Mouse (Mus musculus) embryonic stem cell, embryonic (primary cell): ENCODE measurements around the gene Cbfa2t3.

Experiments used
- CTCF ChIA-PET, 4 experiments: fragments of 300-600 bp in 2 of 4; fragments of 350-600 bp in 2 of 4; sonication (Branson Sonifier 250); formaldehyde crosslinking; loops; one replicate each; lab custom pipeline; 2022; ENCODE audit warnings: inconsistent platforms in 2 of 4; lab: Charles Lee
- POLR2A ChIA-PET, 4 experiments: fragments of 300-600 bp in 2 of 4; fragments of 350-600 bp in 2 of 4; sonication (Branson Sonifier 250); formaldehyde crosslinking; loops; one replicate each; lab custom pipeline; 2022; ENCODE audit warnings: antibody characterized with exemption in 4 of 4, inconsistent platforms in 1 of 4; lab: Charles Lee

The Cbfa2t3 gene

GRCm38 (mm10) chr8:122622727-122623126 is 76.2 kb downstream of the Cbfa2t3 start, which contains the start of gene Pabpn1l:
Gene Pabpn1l (minus strand): TSS chr8:122622739.
- ChIA-PET CTCF (interaction anchor here (0.6 to 1.5 kb wide), 6 partner anchors 11 to 190 kb away, joined by 3 to 7 read pairs (median 4); partner anchors contain the start of genes Galns (in 1 of the 4) and Trappc2l (in 1 of the 4)), POLR2A (interaction anchor here in 2 of 4 experiments (1.2 to 2.2 kb wide), 4 partner anchors 8 to 48 kb away, joined by 3 to 6 read pairs (median 5); partner anchors contain the start of genes Galns (in 1 of the 2) and Trappc2l (in 1 of the 2))

- ChIA-PET CTCF (interaction anchor here in 1 of 4 experiments (1.0 kb wide), 1 partner anchor 40 kb away, joined by 3 read pairs; no protein-coding TSS in a partner anchor), POLR2A (interaction anchor here in 1 of 4 experiments (1.8 kb wide), 1 partner anchor 9 kb away, joined by 5 read pairs; the partner anchor contains the start of genes Galns and Trappc2l)
Measured at GRCm38 (mm10) chr8:122620446-122620845, 78.5 kb downstream of the Cbfa2t3 start.

- ChIA-PET CTCF (interaction anchor here (0.6 to 1.8 kb wide), 22 partner anchors 8 to 575 kb away, joined by 3 to 12 read pairs (median 4); no protein-coding TSS in a partner anchor), POLR2A (interaction anchor here in 3 of 4 experiments (0.6 to 1.1 kb wide), 5 partner anchors 51 to 144 kb away, joined by 3 to 4 read pairs (median 4); partner anchors contain the start of gene Cdt1 (in 1 of the 3))
Measured at GRCm38 (mm10) chr8:122618660-122619378, 80.1 kb downstream of the Cbfa2t3 start.

DNA sequence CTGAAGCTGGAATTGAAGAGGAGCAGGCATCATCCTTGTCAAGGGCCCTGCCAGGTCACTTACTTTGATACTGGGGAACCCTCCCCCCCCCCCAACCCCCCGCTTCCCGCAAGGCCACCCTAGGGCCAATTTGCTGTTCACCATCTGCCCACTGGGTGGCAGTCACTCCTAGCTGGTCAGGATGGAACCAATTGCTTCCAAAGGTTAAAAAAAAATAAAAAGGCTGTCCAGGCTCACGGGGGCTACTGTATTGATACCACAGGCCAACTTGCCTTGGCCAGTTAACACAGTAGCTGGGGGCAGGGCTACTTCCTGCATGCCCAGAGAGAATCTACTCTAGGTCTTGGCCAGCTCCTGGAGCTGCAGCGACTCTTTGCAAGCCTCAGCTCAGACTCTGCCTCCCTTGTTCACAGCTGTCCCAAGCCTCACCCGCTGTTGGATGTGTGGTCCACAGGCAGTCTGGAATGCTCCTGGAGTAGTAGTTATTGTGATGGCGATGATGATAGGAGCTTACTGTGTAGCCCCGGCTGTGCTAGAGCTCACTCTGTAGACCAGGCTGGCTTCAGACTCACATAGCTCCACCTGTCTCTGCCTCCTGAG is 80.9 kb downstream of the Cbfa2t3 start:
- ChIA-PET CTCF (interaction anchor here (0.5 to 1.8 kb wide), 39 partner anchors 8 to 909 kb away, joined by 3 to 12 read pairs (median 3); no protein-coding TSS in a partner anchor), POLR2A (interaction anchor here (0.6 to 1.5 kb wide), 10 partner anchors 10 to 403 kb away, joined by 3 to 5 read pairs (median 4); partner anchors contain the start of gene Cdt1 (in 2 of the 4))

GRCm38 (mm10) chr8:122616181-122616905 is 82.6 kb downstream of the Cbfa2t3 start:
- POLR2A ChIA-PET, result interaction anchor here in 1 of 4 experiments (0.6 to 1.5 kb wide), 6 partner anchors 8 to 489 kb away, joined by 3 to 4 read pairs (median 3); no protein-coding TSS in a partner anchor

DNA sequence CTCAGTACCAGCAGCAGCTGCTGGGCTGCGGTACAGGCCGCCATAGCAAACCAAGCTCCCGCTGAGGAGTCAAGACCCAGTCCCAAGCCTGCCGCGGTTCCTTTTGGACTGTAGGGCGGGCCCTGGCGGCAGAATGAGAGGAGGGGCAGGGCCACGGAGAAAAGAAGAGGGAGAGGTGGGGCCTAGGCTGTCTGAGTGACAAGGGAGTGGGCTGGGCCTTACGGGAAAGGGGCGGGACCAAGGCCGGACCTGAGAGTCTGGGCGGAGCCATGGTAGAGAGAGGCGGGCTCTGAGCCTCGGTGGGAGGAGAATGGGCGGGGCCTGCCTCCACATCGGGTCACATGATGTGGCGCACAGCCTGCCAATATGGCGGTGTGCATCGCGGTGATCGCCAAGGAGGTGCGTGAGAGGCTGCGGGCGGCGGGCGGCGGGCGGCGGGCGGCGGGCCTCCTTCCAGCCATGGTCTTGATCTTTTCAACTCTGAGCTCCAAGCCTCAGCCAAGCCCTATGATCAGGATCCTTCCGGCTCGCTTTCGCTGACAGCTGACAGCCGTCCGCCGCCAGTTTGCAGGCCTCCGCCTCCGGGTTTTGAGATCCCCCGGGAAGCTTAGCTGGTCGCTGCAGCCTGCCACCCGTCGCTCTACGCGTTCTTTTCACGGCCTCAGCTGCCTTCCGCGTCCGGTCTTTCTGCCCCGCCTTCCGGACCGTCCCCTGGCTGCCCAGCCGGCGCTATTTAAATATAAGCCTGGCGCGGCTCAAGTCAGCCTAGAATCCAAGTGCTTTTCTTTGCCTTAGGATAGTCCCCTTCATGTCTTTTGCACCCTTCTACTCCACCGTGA is 87.4 kb downstream of the Cbfa2t3 start, which contains the start of the genes Galns and Trappc2l:
Galns (minus strand) TSS at position 169 of the 839 bp plus-strand sequence.
Trappc2l (plus strand) TSS at position 346 of the 839 bp plus-strand sequence.
- ChIA-PET CTCF (interaction anchor here (0.6 to 1.5 kb wide), 13 partner anchors 11 to 702 kb away, joined by 3 to 5 read pairs (median 3); partner anchors contain the start of gene Pabpn1l (in 1 of the 4)), POLR2A (interaction anchor here (0.6 to 3.1 kb wide), 58 partner anchors 9 to 795 kb away, joined by 3 to 26 read pairs (median 4); partner anchors contain the start of genes Aprt (in 2 of the 4), Cdt1 (in 2 of the 4), Ankrd11 (in 1 of the 4) and Cbfa2t3 (in 1 of the 4))

More at GRCm38 (mm10) chr8:122616181-122616905, 82.6 kb downstream of the Cbfa2t3 start:
- CTCF ChIA-PET, result interaction anchor here in 3 of 4 experiments (0.6 to 0.9 kb wide), 4 partner anchors 61 to 940 kb away, joined by 3 to 4 read pairs (median 3); no protein-coding TSS in a partner anchor

- ChIA-PET CTCF (interaction anchor here (0.6 to 1.5 kb wide), 12 partner anchors 11 to 701 kb away, joined by 3 to 5 read pairs (median 3); partner anchors contain the start of gene Pabpn1l (in 1 of the 4)), POLR2A (interaction anchor here (0.6 to 3.1 kb wide), 44 partner anchors 8 to 602 kb away, joined by 3 to 26 read pairs (median 4); partner anchors contain the start of genes Aprt (in 2 of the 4), Cdt1 (in 2 of the 4), Ankrd11 (in 1 of the 4) and Chmp1a (in 1 of the 4))
Measured at GRCm38 (mm10) chr8:122610612-122611277, 88.2 kb downstream of the Cbfa2t3 start.

DNA sequence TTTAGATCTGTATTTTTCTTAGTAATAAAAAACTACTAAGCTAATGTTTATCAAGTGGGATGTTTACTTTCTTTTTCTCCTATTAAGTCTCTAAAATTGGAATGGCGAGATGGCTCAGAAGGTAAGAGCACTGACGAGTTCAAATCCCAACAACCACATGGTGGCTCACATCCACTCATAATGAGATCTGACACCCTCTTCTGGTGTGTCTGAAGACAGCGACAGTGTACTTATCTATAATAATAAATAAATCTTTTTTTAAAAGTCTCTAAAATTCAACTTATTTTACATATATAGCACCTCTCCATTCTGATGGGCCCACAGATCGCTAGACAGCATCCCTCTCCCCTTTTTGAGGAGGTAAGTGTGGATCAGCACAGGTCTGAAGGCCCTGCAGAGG is 88.7 kb downstream of the Cbfa2t3 start:
- ChIA-PET POLR2A (interaction anchor here in 2 of 4 experiments (0.7 to 2.8 kb wide), 12 partner anchors 8 to 602 kb away, joined by 3 to 10 read pairs (median 4); partner anchors contain the start of genes Cdt1 (in 1 of the 2), Chmp1a (in 1 of the 2), Snai3 (in 1 of the 2) and Spata33 (in 1 of the 2)), CTCF (interaction anchor here in 1 of 4 experiments (1.5 kb wide), 1 partner anchor 14 kb away, joined by 5 read pairs; no protein-coding TSS in a partner anchor)

DNA sequence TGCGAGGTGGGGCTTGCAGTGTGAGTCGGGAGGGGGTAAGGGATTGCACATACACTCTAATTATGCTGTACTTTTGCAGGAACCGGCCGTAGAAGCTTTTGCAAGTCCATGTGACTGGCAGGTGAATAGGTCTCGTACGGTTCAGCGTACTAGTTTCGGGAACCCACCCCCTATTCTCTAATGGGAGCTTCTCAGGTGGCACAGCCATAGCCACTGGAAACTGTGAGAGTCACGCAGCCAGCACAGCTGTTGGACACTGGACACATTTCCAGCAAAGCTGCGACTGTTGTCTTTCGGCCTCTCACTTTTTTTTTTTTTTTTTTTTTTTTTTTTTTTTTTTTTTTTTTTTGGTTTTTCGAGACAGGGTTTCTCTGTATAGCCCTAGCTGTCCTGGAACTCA is 92.1 kb downstream of the Cbfa2t3 start:
- CTCF ChIA-PET, result interaction anchor here in 3 of 4 experiments (0.6 to 1.2 kb wide), 4 partner anchors 20 to 746 kb away, joined by 3 to 9 read pairs (median 3); no protein-coding TSS in a partner anchor
- POLR2A ChIA-PET, result interaction anchor here in 2 of 4 experiments (0.6 to 1.2 kb wide), 3 partner anchors 8 to 494 kb away, joined by 3 to 4 read pairs (median 4); no protein-coding TSS in a partner anchor

- ChIA-PET POLR2A (interaction anchor here in 3 of 4 experiments (0.5 to 1.6 kb wide), 4 partner anchors 31 to 495 kb away, joined by 3 read pairs; no protein-coding TSS in a partner anchor), CTCF (interaction anchor here in 3 of 4 experiments (0.6 to 1.1 kb wide), 5 partner anchors 13 to 717 kb away, joined by 3 to 6 read pairs (median 4); no protein-coding TSS in a partner anchor)
Measured at GRCm38 (mm10) chr8:122605367-122605766, 93.5 kb downstream of the Cbfa2t3 start.

GRCm38 (mm10) chr8:122604640-122605039 is 94.3 kb downstream of the Cbfa2t3 start:
- POLR2A ChIA-PET, result interaction anchor here in 3 of 4 experiments (0.8 to 1.7 kb wide), 6 partner anchors 11 to 496 kb away, joined by 3 read pairs; partner anchors contain the start of gene Aprt (in 1 of the 3)
- CTCF ChIA-PET, result interaction anchor here in 2 of 4 experiments (0.7 to 1.1 kb wide), 2 partner anchors 18 to 209 kb away, joined by 3 read pairs; no protein-coding TSS in a partner anchor

GRCm38 (mm10) chr8:122600666-122601065 is 98.2 kb downstream of the Cbfa2t3 start:
- CTCF ChIA-PET, result interaction anchor here in 2 of 4 experiments (0.6 to 1.1 kb wide), 3 partner anchors 11 to 510 kb away, joined by 3 to 4 read pairs (median 3); partner anchors contain the start of genes Galns (in 1 of the 2) and Trappc2l (in 1 of the 2)
- POLR2A ChIA-PET, result interaction anchor here in 1 of 4 experiments (0.9 to 1.6 kb wide), 4 partner anchors 10 to 33 kb away, joined by 3 to 5 read pairs (median 3); partner anchors contain the start of genes Cdt1 and Galns

GRCm38 (mm10) chr8:122596031-122596430 is 102.9 kb downstream of the Cbfa2t3 start:
- CTCF ChIA-PET, result no interaction called here
- POLR2A ChIA-PET, result interaction anchor here in 1 of 4 experiments (1.1 kb wide), 1 partner anchor 15 kb away, joined by 3 read pairs; the partner anchor contains the start of gene Galns

DNA sequence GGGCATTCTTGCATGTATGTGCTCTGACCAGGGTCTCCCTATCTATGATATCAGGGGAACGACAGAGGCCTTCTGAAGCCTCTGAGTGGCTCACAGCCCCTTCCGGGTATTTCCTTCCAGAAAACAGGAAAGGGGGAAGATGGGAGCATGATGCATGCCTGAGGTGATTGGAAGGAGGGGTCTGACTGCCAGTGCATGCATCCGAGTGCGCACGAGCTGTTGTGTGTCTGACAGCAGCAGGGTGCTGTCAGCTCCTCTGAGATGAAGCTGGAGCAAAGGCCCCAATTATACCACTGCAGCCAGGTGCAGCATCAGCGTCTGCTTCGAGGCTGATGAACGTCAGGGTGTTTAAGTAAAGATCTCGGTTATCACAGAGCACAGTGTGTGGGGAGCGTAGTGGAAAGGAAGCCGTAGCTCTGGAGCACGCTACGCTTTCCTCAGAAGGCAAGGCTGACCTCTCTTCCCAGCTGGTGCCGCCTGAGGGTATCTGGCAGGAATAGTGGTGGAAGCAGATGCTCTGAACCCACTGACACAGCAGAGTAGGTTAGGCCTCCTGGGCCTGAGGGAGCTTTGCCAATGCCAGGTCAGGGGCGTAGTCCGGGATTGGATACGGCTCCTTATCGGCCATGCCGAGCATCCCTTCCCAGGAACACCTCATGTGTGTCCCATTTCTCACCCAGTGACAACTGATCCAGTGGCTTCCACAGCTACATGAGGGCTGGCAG is 105.0 kb downstream of the Cbfa2t3 start:
- ChIA-PET POLR2A (interaction anchor here in 2 of 4 experiments (0.5 to 3.0 kb wide), 8 partner anchors 8 to 393 kb away, joined by 3 to 11 read pairs (median 5); partner anchors contain the start of gene Aprt (in 1 of the 2)), CTCF (interaction anchor here in 3 of 4 experiments (0.5 to 1.0 kb wide), 4 partner anchors 14 to 1757 kb away, joined by 3 to 4 read pairs (median 3); no protein-coding TSS in a partner anchor)
